Mouse (Mus musculus): ENCODE data around the gene Aqp7.
A peak's percentile ranks its signal among the peaks of the same experiment; 100 is the strongest.
"Not testable (repeated sequence)": the region's sequence is repeated elsewhere in the genome, so short reads cannot be mapped to it uniquely, and the experiment has no call there.

Aqp7 gene

DNA sequence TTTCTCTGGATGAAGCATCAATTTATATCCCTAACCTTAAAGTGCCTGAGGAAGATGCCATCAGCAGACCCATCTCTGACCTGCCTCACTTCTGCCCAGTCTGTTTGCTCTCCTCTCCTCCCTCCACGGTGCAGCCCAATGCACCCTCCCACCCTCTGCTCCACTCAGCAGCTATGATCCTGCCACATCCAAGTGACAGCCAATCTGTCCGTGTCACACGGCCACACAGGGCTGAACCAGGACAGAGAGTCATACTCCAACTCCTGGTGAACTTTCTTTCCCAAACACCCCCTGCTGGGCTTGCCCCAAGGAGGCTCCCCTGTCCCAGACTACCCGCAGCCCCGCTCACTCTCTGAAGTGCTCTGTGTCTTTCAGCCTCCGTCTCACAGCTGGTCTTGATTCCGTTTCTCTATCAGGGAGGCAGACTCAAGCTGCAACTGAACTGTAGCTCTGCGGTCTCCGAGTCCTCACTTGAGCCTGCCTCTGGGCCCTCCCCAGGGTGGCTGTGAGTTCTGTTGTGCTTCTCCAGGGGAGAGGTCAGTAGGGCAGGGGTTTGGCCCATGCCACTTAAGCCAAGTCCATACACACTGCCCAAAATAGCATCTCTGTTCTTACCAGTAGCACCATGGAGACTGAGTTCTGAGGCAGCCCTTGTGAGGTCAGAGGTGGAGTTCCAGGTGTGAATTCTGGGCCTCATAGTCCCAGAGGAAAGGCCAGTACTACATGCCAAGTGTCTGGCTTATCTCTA is at the start of gene Aqp7:
Aqp7 (minus strand) TSS at position 616 of the 748 bp plus-strand sequence.
- peak; percentile 35 for DNase-seq (ENCODE audit: low read depth, low spot score)

DNA sequence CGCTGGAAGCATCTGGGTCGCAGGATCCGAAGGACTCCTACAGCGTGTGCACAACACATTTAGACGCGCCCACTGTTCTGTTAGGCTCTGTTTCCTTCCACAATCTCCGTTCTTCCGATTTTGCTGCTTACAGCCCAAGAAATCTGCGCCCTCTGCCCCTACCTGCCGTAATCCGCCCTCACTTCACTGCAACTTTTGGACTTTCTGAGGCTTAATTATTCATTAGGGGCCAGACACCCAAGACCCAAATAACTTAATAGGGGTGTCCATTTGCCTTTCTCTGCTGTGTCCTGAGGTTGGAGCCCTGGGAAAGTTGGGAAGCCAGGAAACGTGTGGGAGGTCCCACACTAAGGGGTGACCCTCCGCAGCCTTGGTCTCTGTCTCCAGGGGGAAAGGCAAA is 49.4 kb upstream of the Aqp7 start:
- no peak for DNase-seq (ENCODE audit: low read depth, low spot score)

DNA sequence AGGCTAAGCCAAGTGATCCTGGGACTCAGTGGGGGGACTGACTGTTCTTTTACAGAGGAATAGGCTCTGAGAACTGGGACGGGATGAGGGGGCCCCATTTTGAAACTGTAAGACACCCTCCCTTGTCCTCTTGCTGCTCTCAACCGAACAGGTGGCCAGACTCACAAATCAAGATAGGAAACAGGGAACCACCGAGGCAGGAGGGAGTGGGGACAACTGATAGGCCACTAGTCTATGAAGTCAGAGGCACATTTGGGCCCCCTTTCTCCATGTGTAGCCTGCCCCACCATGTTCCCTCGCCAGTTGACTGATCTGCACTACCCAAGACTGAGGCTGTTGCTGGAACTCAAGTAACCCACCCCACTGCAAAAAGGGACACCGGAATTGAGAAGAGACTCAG is 48.9 kb upstream of the Aqp7 start:
- no peak for DNase-seq (ENCODE audit: low read depth, low spot score)

DNA sequence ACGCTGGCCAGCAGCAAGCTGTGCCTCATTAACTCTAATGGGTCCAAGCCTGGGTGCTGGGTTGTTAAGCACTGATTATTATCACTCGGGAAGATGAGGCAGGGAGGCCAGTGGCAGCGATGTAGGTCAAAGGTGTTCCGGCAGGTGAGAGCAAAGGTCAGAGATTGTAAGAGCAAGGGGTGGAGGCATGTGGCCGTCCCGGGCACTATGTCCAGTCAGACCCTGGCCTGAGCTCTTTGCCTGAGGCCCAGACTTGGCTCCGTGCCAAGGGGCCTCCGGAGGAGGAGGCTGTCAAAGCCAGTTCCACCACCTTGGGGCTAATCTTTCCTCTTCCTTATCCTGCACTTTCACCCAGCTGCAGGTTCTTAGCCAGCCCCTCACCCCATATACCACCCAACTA is 48.2 kb upstream of the Aqp7 start:
- DNase-seq (ENCODE audit: low read depth, low spot score): no peak

DNA sequence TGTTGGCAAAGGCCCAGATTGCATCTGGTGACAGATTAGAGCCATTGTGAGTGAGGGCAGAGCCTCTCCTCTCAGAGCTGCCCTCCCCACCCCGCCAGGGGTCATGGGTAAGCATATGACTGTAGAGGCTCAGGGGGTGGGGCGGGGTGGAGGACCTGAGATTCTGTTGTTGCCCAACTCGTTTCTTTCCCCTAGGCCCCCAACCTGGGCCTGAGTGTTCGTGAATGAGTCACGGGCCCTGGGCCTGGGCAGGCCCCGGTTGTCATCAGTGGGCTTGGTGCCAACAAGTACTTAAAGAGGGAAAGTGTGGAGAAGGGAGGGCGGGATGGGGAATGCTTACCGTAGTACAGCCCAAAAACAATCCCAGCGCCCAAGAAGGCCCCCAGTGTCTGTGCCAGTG is 46.4 kb upstream of the Aqp7 start:
- DNase-seq (ENCODE audit: low read depth, low spot score): no peak

DNA sequence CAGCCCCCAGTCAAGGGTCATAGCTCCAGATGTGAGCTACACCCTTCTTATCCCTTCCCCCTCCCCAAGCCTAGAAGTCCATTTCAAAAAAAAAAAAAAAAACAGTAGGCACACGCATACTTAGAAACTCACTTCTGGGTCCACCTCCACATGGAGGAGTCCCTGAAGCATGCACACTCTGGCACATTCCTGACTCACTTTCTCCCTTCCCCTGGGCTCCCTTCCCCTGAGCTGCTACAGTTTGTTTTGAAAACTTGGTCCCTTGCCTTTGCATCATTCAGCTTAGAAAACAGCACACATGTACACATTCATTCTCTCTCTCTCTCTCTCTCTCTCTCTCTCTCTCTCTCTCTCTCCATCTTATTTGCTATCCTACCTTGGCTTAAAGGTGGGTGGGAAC is 45.0 kb upstream of the Aqp7 start:
- no peak for DNase-seq (ENCODE audit: low read depth, low spot score)

DNA sequence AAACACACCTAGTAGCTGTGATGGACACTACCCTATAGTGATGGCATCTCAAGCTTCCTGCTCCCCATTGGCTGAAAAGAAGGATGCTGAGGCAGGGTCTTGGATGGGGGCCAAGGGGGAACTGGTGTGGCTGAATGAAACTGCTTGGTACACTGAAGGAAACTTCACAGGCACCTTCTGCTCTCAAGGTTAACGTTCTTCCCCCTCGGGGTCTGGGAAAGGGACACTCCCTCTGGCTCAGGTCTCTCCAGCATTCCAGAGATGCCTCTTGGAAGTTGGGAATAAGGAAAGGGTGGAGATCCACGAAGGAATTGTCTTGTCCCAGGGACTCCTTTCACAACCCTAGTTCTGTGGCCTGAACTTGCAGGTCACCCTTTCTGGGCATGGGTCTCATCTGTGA is 43.5 kb upstream of the Aqp7 start:
- no peak for DNase-seq (ENCODE audit: low read depth, low spot score)

DNA sequence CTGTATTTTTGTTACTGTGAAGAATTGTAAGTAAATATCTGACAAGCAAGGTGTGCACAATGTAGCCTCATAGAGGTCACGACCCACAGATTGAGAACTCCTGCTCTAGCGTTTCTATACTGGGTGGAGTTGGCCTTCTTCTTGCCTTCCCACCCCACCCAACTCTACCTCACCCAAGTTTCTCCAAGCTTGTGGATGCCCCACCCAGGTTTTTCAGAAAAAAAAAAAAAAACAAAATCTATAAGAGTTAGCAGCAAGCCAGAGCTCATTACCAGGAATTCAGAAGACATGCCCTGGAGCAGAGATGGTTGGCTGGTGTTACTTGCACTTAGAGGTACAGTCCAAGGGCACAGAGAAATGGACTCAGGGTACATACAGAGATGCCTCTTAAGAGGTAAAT is 41.8 kb upstream of the Aqp7 start:
- no peak for DNase-seq (ENCODE audit: low read depth, low spot score)

DNA sequence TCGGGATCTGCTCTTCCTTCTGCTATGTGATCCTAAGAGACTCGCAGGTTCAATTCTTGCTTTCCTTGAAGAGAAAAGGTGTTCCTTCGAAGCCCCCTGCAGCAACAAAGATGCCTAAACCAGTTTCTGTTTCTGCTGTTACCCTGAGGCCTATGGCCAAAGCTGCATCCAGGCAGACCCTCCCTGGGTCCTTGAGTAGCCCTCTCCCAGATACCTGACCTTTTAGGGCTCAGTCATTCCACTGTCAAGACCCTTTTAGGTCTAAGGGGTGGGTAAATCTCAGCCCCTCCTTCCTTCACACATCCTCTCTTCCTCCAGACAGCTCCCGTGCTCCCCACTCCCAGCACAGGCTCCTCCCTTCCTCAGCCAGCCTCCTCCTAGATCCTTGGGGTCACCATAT is 41.2 kb upstream of the Aqp7 start:
- no peak for DNase-seq (ENCODE audit: low read depth, low spot score)

DNA sequence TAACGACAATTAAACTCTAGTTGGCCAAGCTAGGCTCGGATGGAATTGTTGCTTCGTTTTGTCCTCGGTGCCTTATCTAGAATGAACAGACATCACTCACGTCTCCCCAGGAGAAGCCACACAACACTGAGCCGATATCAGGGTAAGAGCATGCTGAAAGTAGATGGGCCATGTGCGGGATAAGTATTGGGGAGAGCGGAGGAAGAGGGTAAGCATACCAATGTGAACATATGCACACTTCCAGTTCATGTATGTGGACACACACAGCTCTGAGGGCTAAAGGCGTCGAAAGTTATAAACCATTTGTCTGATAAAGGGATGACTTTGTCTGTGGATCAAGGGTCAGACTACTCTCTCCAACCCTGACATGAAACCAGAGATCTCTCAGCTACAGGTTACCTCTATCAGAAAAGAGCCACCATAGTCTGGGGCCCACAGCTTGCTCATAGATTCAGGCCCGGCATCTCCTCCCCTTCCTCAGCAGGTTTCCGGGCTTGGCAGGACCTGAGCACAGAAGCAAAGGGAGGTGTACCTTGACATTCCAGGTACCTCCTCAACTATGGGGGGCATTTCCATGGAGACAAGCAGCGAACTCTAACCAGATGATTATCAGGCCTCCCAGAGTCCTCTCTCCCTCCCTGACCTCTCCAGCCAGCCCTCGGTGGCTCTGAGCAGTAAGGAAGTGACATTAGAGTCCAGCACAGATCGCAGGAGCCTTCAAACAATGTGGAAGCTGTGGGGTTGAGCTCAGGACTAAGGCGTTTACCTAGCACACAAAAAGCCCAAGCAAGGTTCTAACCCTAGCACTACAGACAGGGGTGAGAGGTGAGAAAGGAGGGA is 39.7 kb upstream of the Aqp7 start:
- DNase-seq (ENCODE audit: low read depth, low spot score): no peak

DNA sequence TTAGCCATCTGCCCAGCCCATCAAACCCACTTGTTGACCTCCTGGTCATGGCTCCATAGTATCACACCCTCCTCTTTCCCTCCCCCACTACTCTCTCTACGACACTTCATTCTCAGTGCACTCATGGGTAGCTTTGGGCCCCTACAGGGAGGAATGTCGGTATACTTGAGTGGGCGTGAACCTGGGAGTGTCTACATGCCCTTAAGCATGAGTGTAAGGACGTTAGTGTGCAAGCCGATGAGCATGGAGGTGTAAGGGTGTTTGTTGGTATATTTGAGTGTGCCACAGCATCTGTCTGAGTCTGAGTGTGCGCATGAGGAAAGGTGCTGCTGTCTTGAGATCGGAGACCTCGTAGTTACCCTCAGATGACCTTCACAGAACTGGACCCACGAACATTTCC is 39.0 kb upstream of the Aqp7 start:
- no peak for DNase-seq (ENCODE audit: low read depth, low spot score)

DNA sequence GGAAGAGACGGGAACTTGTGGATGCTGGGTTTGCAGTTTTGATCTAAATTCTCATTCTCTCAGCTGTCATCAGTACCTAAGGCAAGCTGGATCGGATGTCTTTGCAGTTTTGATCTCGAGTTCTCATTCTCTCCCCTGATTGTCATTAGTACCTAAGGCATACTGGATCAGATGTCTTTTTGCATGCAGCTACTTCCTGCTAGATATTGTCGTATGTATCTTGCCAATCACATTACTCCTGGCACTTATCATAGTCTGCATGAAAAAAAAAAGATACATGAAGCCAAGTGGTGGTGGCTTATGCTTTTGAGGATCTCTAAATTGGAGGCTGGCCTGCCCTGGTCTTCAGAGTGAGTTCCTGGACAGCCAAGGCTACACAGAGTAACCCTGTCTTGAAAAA is 36.9 kb upstream of the Aqp7 start:
- DNase-seq (ENCODE audit: low read depth, low spot score): no peak

DNA sequence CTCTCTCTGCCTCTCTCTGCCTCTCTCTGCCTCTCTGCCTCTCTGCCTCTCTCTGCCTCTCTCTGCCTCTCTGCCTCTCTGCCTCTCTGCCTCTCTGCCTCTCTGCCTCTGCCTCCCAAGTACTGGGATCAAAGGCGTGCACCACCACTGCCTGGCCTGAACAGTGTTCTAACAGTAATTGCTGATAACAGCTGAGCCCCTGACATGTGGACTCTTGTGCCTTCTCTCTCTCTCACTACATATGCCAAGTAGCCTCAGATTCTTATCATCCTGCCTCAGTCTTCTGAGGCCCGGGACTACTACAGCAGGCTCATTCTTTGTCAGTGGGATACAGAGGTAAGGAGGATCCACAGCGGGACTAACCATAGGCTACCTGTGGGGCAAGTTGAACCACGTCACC is 34.9 kb upstream of the Aqp7 start:
- DNase-seq (ENCODE audit: low read depth, low spot score): not testable (repeated sequence)

DNA sequence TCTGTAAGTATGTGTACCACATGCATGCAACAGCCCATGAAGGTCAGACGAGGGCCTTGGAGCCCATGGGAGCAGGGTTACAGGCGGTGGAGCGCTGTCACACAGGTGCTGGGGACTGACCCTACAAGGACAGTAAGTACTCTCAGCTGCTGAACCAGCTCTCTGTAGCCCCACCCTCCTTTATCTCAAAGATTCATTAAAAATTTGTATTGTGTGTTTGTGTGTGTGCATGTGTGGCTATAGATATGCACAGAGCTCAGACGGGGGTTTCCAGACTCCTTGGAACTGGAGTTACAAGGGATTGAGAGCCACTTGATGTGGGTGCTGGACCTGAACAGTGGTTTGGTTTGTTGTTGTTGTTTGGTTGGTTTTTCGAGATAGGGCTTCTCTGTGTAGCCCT is 33.8 kb upstream of the Aqp7 start:
- DNase-seq (ENCODE audit: low read depth, low spot score): no peak

DNA sequence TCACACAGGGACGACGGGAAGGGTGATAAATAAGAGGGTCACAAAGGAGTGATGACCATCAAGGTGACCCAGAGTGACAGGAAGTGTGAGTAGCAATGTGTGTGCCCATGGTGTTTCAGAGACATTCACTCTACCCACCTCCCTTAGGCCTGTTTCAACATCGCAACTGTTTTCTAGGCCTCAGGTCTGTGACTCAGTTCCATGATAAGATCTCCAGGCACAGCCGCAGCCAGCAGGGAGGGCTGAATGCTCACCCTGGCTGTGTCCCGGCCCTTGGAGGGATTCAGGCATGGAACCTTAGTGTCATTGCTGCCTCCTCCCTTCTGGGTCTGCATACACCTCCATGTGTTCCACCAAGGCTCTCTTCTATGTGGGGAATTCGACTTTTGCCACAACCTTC is 30.8 kb upstream of the Aqp7 start:
- DNase-seq (ENCODE audit: low read depth, low spot score): no peak

DNA sequence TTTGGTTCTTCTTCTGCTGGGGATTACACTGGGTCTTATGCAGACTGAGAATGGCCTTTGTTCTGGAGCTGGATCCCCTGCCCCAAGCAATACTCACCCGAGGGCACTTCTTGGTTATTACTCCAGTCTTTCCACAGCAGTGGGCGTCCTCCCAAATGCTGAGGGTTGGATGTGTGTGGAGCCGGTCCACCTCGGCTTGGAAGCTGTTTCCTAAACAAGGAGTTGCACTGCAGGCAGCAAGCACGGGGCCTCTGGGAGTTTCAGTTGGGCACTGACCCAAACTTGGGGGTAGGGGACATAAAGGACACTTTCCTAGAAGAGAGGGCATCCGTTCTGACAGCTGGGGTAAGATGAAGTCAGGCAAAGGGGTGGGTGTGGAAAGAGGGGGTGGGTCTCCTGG is 26.5 kb upstream of the Aqp7 start:
- DNase-seq (ENCODE audit: low read depth, low spot score): no peak

DNA sequence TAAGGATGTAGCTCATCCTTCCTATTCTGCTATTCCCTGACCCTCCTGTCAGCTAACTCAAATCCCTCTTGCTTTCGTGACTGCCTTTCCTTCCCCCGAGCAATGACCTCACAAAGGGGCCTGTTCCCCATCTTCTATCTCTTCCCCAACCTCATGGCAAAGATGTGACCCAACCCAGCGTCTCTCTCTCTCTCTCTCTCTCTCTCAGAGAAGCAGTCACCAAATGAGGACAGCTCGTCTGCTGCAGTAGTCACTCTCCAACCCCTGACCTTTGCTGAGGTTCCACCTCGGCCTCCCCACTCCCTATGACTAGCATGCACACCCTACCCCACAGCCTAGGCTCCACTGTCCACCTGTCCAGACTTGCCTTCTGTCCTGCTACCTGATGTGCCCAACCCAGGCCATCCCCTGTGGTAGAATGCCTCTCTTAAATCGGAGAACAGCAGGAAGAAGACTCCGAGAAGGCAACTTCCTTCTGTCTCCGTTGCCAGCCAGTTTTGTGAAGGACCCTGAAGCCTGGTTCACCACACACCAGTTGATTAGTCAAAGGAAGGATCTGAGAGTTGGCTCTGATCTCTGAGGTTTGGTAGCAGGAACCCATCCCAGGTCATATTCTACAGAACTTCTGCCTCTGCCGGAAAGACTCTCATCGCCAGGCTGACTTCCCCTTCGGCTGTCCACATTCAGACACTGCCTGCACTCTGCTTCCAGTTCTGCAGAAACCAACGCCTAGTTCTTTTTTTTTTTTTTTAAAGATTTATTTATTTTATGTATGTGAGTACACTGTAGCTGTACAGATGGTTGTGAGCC is 25.3 kb upstream of the Aqp7 start:
- peak; percentile 21 for DNase-seq (ENCODE audit: low read depth, low spot score)

DNA sequence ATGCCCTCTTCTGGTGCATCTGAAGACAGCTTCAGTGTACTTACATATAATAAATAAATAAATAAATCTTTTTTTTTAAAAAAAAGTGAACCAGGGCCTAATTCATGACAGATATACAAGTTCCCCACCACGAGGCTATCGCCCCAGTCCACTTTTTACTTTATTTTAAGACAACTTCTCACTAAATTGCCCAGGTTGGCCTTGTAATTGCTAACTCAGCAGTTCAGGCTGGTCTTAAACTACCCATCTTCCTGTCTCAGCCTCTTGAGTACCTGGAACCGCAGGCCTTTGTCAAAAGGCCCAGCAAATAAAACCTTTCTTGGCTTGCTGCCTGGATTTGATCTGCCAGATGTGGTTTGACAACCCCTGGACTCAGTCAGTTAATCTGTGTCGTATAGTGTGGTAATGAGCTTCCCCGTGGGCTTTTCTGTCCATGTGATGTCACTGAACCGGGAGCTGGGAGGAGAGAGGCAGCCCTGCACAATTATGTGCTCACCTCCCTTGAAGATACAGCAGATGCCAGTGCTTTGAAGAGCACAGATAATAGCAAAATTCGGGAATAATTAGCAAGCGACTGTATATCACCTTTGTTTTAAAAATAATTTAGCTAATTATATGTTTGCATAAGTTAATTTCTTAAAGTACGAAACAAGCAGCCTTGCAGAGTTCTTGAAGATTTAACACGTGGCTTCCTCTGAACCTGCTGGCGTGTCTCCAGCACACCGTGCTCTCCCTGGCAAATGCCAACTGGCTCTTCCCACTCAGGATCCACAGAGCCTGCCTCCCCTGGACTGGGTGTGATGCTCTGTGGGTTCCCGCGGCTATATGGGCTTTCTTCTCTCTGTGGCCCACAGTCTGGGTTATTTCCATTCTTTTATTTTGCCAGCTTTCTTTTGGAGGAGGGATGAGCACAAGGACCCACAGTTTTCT is 23.8 kb upstream of the Aqp7 start:
- DNase-seq (ENCODE audit: low read depth, low spot score): no peak

DNA sequence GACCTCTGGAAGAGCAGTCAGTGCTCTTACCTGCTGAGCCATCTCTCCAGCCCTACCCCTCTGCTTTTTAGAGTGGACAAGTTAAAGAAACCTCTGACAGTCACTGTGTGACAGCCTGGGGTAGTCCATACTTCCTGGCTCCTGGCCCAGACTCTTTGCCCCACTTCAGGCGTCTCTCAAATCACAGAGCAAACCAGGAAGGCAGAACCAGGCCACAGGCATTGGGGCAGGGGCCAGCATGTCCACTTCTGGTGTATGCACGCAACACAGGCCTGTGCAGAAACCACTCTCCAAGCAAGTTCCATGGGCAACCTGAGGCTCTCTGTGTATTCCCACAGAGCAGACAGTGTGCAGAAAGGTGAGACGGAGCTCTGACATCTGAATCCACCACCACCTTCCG is 17.3 kb upstream of the Aqp7 start:
- no peak for DNase-seq (ENCODE audit: low read depth, low spot score)

DNA sequence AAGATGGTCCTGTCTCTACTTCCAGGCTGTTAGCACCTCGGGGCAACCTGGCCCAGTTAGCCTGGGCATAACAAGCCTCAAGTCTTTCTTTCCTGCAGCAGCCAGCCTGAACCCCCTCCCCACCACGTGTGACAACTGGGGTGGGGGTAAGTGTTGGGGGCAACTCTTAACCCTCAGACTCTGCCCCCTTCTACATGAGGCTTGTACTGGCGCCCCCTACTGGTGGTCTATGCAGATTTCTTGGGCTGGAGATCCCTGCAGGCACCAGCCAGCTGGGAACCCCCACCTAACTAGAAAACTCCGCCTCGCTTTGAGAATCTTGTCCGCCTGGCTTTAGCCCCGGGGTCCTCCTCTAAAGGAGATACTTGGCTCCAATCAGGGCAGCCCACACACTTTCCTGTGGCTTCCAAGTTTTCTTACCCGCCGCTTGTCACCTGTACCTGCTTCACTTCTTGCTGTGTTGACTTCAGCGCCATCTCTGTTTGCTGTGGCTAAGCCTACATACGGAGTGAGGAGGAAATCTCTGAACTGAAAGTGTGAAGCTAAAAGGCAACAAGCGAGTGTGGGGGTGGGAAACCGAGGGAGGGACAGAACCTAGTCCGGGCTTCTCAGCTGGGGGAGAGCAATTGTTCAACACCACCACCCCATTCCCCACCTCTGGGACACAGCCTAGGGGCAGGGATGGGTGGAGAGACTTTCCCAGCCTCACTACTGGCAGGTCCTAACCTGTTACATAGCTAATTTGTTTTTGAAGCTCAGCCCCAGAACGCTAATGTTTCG is 16.1 kb upstream of the Aqp7 start:
- no peak for DNase-seq (ENCODE audit: low read depth, low spot score)

DNA sequence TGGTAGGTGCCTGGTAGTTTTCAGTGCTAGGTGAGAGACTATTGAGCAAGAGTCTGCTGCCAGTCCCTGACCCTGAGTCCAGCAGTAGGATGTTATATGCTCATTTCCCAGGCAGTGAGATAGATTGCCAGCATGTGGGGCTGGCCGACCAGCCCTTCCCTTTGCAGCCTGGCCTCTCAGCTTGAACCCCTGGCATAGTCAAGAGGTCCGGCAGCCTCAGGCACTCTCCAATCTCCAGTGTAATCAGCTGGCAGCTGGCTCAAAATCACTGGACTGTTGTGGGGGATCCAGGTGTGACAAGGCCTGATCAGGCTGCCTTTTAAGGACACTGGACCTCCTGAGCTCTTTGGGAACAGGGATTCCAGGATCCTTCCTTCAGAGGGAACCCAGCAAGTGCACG is 15.4 kb upstream of the Aqp7 start:
- DNase-seq (ENCODE audit: low read depth, low spot score): no peak
